Mouse (Mus musculus) heart, adult 2 months (tissue): ENCODE data around the gene Six2.

Experiments
- EP300 ChIP-seq: fragments of 200-500 bp; IDR thresholded peaks from 2 replicates; pipeline ENCODE4 v1.6.1; 2011; ENCODE audit warnings: low read depth, low read length, control low read depth; ENCODE audit not compliant: insufficient read depth
- POLR2A ChIP-seq: fragments of 200-500 bp; IDR thresholded peaks from 2 replicates; pipeline ENCODE4 v1.6.1; 2011; ENCODE audit warnings: mild to moderate bottlenecking, low read depth, low read length, control low read depth; ENCODE audit not compliant: insufficient read depth

DNA sequence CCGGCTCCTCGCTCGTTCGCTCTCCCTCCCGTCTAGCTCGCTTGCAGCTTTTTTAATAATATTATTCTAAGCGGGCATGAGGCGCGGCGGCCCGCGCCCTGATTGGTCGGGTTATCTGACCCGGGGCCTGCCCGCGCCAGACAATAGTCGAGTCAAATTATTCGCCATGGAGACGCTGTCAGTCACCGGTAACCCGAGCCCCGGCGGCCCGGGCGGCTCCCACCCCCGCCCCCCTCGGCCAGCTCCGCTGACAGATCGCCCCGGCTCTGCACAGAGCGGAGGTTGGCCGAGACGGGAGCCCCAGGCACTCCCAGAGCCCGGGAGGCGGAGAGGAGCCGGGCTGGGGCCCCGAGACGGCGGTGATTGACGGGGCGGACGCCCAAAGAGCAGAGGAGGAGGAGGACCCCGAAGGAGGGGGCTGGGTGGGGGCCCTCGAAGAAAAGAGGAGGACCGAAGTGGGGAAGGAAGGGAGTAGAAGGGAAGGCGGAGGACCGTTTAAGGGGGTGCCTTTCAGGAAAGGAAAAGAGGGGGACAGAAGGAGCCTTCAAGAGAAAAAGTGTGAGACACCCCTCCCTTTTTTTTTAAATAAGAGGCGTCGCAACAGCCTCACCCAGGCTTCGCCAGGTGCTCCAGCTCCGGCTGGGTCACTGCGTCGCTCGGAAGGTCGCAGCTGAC, at the start of gene Six2:
- no peak for TF ChIP-seq EP300
- TF ChIP-seq POLR2A, result no peak
